Mouse (Mus musculus): Measurements from ENCODE around the gene Gm21981.

DNA sequence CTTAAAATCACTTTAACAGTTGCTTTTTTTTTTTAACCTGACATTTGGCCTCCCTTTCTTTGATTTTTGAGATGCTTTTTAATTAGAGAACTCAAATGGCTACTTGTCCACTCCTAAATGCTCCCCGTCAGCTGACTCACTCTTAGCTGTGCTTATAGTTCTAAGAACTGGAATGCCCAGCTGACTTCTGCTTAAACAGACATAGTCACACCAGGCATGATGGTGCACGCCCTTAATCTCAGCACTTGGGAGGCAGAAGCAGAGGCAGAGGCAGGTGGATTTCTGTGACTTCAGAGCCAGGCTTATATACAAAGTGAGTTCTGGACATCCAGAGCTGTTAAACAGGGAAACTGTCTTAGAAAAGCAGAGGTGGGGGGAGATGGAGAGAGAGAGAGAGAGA lies 42.3 kb downstream of the Gm21981 start:
- TF ChIP-seq CTCF (IDR thresholded peaks at IDR 0.05 in 2 of 3, conservative IDR thresholded peaks at IDR 0.05 in 1 of 3; ENCODE audit: control insufficient read depth in 1 of 3, insufficient read depth in 1 of 3, low read depth in 2 of 3, low read length in 3 of 3, poor library complexity in 1 of 3, severe bottlenecking in 1 of 3) (no peak), MAFK (IDR thresholded peaks at IDR 0.05; ENCODE audit: borderline replicate concordance, low read depth, low read length) (no peak), GATA1 (IDR thresholded peaks at IDR 0.05; ENCODE audit: low read depth, low read length) (no peak), TCF12 (IDR thresholded peaks at IDR 0.05; ENCODE audit: low read depth, low read length) (no peak)
